Mouse (Mus musculus) C2C12 (cell line): Measurements from ENCODE around the gene Col18a1.

Source experiments
- CEBPB ChIP-seq: IDR thresholded peaks from one replicate; pipeline ENCODE4 v1.6.1; 2011; ENCODE audit warnings: low read depth, mild to moderate bottlenecking, control low read depth, moderate library complexity
- CTCF ChIP-seq: IDR thresholded peaks from one replicate; pipeline ENCODE4 v1.5.1; 2011; ENCODE audit not compliant: control insufficient read depth, insufficient read depth, insufficient read length
- MAX ChIP-seq: IDR thresholded peaks from one replicate; pipeline ENCODE4 v1.6.1; 2011; ENCODE audit warnings: mild to moderate bottlenecking, control low read depth
- MYOD1 ChIP-seq: IDR thresholded peaks from one replicate; pipeline ENCODE4 v1.6.1; 2011; ENCODE audit warnings: low read depth; ENCODE audit not compliant: control insufficient read depth, insufficient read length
- MYOG ChIP-seq: IDR thresholded peaks from one replicate; pipeline ENCODE4 v1.6.1; 2011; ENCODE audit not compliant: control insufficient read depth, insufficient read length; ENCODE audit errors: extremely low read depth
- USF1 ChIP-seq: IDR thresholded peaks from one replicate; pipeline ENCODE4 v1.6.1; 2011; ENCODE audit warnings: low read depth, mild to moderate bottlenecking, control low read depth, moderate library complexity

GRCm38 (mm10) chr10:77022301-77023130 lies 143.8 kb downstream of the Col18a1 start:
- TF ChIP-seq CTCF: no peak
- TF ChIP-seq MYOD1: no peak
- TF ChIP-seq CEBPB: no peak
- no peak for TF ChIP-seq MAX
- no peak for TF ChIP-seq MYOG
- TF ChIP-seq USF1: no peak
